Mouse (Mus musculus): Measurements from ENCODE around the gene Esx1.

Esx1 gene

GRCm38 (mm10) chrX:137121718-137122117 lies at the start of gene Esx1:
Esx1 (minus strand) TSS chrX:137122083.
- no peak for DNase-seq (ENCODE audit: low spot score)

- DNase-seq (ENCODE audit: low spot score): no peak
Measured at GRCm38 (mm10) chrX:137170021-137170420, 48.1 kb upstream of the Esx1 start.

GRCm38 (mm10) chrX:137167658-137168057 lies 45.8 kb upstream of the Esx1 start:
- no peak for DNase-seq (ENCODE audit: low spot score)

- no peak for DNase-seq (ENCODE audit: low spot score)
Measured at GRCm38 (mm10) chrX:137165621-137166020, 43.7 kb upstream of the Esx1 start.

GRCm38 (mm10) chrX:137162700-137163099 lies 40.8 kb upstream of the Esx1 start:
- no peak for DNase-seq (ENCODE audit: low spot score)

GRCm38 (mm10) chrX:137160971-137161370 lies 39.1 kb upstream of the Esx1 start:
- DNase-seq (ENCODE audit: low spot score): no peak

GRCm38 (mm10) chrX:137149050-137149449 lies 27.2 kb upstream of the Esx1 start:
- no peak for DNase-seq (ENCODE audit: low spot score)

GRCm38 (mm10) chrX:137144674-137145073 lies 22.8 kb upstream of the Esx1 start:
- DNase-seq (ENCODE audit: low spot score): no peak

GRCm38 (mm10) chrX:137143726-137144125 lies 21.8 kb upstream of the Esx1 start:
- DNase-seq (ENCODE audit: low spot score): no peak

GRCm38 (mm10) chrX:137142546-137142945 lies 20.7 kb upstream of the Esx1 start:
- no peak for DNase-seq (ENCODE audit: low spot score)

GRCm38 (mm10) chrX:137141669-137142068 lies 19.8 kb upstream of the Esx1 start:
- peak; percentile 50 for DNase-seq (ENCODE audit: low spot score)

- DNase-seq (ENCODE audit: low spot score): no peak
Measured at GRCm38 (mm10) chrX:137127542-137127941, 5.7 kb upstream of the Esx1 start.

- DNase-seq (ENCODE audit: low spot score): no peak
Measured at GRCm38 (mm10) chrX:137119675-137120423, 2.0 kb downstream of the Esx1 start.

- peak; percentile 7 for DNase-seq (ENCODE audit: low spot score)
Measured at GRCm38 (mm10) chrX:137118097-137118746, 3.7 kb downstream of the Esx1 start.

- DNase-seq (ENCODE audit: low spot score): no peak
Measured at GRCm38 (mm10) chrX:137106498-137106897, 15.4 kb downstream of the Esx1 start.

GRCm38 (mm10) chrX:137104531-137104930 lies 17.4 kb downstream of the Esx1 start:
- no peak for DNase-seq (ENCODE audit: low spot score)
